Mouse (Mus musculus): ENCODE measurements around the gene Gnb1l.

The Gnb1l gene

GRCm38 (mm10) chr16:18543151-18543829, 44.8 kb downstream of the Gnb1l start:
- no peak for DNase-seq (ENCODE audit: low read depth, low spot score)

- no peak for DNase-seq (ENCODE audit: low read depth, low spot score)
Measured at GRCm38 (mm10) chr16:18547891-18548290, 49.4 kb downstream of the Gnb1l start.

- peak; percentile 85 for DNase-seq (ENCODE audit: low read depth, low spot score)
Measured at GRCm38 (mm10) chr16:18551604-18552003, 53.1 kb downstream of the Gnb1l start.

DNA sequence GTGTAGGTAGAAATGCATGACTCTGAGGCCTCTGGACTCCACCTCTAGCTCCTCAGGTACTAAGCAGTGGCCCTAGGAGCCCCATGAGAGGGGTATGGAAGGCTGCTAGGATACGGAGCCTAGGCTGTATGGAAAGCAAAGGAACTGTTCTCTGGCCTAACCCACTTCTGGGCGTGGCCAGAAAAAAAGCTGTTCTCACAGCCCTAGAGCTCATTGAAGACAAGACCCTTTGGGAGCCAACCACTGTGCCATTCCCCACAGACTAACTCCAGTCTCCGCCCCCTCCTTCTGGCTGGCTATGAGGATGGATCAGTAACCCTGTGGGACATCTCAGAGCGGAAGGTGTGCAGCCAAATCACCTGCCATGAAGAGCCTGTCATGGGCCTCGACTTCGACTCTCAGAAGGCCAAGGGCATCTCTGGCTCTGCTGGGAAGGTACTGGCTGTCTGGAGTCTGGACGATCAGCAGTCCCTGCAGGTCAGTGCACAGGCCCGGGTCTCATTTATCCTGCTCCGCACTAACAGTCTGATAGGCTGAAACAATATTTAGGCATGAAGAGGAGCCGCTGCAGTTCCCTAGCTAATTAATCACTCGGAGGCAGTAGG, 53.7 kb downstream of the Gnb1l start:
- peak; percentile 38 for DNase-seq (ENCODE audit: low read depth, low spot score)

- DNase-seq (ENCODE audit: low read depth, low spot score), result no peak
Measured at GRCm38 (mm10) chr16:18554721-18555120, 56.2 kb downstream of the Gnb1l start.

DNA sequence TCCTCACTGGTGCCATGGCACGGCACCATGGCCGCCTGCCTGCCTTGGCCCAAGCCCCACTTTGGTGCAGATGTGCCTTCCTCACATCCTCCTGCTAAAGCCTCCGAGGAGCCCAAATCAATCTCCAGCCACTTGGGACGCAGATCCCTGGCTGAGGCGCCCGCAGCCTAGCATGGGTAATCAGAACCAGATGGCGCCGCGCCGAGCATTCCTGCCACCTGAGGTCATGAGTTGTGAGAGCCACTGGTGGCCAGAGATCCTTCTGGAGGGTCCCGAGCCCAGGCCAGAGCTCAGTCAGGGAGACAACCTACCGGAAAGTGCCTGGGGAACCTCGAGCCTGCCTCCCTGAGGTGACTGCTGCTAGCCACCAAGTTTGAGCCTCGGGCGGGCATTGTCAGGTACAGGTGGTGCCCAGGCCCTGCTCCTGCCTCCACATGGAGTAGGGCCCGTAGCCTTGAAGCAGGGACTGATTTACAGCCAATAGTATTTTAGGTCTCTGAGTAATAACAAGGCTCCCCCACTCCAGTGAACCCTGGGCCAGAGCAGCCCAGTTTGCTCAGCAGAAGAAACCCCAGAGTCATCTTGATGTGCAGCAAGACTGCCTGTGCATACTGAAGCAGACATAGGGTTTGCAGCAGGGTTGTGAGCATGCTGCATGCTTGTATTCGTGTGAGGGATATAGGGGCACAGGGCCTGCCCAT, 56.9 kb downstream of the Gnb1l start:
- DNase-seq (ENCODE audit: low read depth, low spot score), result peak; percentile 88

- DNase-seq (ENCODE audit: low read depth, low spot score), result no peak
Measured at GRCm38 (mm10) chr16:18556461-18556860, 57.9 kb downstream of the Gnb1l start.

DNA sequence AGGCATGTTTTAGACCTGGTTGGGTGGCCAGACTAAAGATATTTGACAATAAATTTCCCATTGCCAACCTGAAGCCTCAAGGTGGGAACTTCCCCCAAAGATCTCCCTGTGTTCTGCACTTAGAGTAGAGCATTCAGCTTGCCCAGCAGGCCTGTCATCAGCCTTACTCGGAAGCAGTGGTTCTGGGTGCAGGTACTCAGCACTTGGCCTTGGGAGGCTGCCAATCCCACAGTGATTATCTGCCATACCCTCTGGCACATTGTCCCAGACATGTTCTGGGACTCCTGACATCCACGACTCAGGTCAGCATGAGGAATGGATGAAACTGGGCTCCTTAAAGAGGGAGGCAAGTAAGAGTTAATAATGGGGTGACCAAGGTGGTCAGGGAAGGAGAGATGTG, 66.0 kb downstream of the Gnb1l start:
- DNase-seq (ENCODE audit: low read depth, low spot score), result no peak

DNA sequence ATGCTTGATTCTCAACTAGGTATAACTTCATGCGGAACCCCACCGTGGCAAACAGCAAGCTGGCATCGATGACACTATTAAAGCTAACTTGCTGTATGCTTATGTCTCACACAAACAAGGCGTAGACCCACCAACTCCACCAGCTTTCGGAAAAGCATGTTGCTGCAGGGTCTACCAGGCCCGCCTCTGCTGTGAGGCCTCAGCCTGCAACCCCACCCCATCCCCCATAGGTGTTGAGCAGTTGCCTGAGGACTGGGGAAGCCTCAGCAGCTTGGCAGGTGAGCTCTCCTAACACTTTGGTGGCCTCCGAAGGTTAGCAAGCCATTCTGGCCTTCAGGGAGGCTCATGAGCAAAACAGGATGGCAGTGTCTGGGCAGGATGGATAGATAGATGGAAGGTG, 70.1 kb downstream of the Gnb1l start:
- no peak for DNase-seq (ENCODE audit: low read depth, low spot score)

DNA sequence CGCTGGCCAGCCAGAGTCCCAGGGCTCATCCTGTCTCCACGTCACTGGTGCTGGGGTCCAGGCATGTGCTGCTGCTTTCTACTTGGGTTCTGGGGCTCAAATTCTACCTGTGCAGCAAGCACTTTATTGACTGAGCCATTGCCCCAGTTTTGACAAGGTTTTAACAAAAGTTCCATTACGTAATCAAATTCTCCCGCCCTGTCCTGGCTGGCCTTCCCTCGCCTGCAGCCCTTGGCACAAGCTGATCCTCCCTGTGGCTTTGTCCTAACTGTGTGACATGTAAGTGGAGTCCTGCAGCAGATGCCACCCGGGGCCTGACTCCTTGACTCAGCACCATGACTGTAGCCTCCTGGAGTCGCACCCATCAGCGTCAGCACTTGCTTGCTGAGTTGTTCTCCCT, 75.7 kb downstream of the Gnb1l start:
- no peak for DNase-seq (ENCODE audit: low read depth, low spot score)

DNA sequence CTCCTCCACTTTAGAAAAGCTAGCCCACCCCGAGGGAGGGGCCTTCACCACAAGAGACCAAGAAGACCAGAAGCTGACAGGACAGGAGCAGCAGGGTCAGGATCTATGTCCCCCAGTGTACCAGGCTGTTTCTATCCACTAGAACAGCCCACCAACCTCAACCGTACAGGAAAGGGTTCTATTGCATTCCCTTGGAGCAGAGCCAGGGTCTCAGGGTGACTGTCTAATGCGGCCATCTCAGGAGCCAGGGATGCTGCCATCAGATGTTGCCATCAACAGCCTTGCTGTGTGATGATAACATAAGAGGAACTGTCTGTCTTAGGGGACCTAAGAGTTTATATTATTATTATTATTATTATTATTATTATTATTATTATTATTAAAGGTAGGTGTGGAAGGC, 78.6 kb downstream of the Gnb1l start:
- no peak for DNase-seq (ENCODE audit: low read depth, low spot score)

DNA sequence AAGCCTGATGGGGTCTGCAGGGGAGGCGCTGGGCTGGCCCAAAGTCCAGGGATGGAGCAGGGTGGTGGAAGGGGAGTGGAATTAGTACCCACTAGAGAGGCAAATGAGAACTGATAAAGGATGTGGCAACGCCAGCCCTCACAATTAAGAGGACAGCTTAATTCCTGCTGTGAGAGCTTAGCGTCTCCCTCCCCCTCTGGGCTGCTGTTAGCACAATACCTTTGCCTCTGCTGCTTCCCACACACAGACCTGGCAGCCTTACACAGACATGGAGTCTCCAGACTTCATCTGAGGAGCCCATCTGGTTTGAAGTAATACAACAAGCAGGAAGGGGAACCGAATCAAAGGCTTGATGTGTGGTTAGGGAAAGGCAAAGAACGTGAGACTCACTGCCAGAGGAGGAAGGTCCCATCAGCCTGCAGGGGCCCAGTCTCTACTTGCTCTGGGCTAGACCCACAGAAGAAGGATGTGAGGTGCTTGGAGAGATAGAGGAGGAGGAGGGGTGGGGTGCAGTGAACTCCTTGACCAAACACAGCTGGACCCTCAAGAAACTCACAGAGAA, 79.2 kb downstream of the Gnb1l start:
- DNase-seq (ENCODE audit: low read depth, low spot score), result no peak

DNA sequence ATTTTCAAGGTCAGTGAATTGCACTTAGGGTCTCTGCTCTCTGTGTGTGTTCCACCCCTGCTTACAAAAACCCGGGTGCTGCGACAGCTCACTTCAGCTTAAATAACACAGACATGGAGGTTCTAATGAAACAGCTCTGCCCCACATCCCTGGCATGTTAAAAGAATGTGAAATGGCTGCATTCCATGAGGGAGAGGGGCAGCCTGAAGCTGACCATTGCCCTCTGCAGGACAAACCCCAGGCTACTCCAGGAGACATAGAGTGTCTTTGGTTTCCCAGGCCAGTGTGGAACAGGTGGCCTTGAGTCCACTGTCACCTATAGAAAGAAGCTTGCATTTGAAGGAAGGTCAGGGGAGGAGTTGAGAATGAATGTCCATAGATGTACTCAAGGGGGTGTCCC, 81.9 kb downstream of the Gnb1l start:
- no peak for DNase-seq (ENCODE audit: low read depth, low spot score)

DNA sequence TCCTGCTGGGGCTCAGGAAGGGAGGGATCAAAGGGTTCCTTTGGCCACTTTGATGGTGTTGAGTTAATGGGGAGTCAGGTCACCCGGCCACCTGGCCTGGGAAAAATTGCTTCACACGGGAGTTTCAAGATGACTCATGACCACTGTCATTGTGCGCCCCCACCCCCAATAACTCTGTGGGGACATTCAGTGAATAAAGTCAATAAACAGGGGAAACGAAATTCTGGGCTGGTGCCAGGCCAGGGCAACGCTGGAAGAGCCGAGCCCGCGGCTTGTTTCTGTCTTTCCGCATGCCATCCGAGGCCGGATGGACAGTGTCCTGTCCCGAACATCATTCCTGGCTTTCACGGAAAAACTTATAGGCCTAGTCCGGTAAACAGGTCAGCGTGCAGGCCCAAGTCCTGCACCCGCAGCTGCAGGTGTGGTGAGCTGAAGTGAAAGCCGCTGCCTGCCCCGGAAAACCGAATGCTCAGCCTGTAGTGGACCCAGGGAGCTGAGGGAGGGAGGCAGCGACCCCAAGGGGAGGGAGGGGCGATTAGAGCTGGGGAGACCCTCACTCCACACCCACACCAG, 82.6 kb downstream of the Gnb1l start:
- no peak for DNase-seq (ENCODE audit: low read depth, low spot score)

DNA sequence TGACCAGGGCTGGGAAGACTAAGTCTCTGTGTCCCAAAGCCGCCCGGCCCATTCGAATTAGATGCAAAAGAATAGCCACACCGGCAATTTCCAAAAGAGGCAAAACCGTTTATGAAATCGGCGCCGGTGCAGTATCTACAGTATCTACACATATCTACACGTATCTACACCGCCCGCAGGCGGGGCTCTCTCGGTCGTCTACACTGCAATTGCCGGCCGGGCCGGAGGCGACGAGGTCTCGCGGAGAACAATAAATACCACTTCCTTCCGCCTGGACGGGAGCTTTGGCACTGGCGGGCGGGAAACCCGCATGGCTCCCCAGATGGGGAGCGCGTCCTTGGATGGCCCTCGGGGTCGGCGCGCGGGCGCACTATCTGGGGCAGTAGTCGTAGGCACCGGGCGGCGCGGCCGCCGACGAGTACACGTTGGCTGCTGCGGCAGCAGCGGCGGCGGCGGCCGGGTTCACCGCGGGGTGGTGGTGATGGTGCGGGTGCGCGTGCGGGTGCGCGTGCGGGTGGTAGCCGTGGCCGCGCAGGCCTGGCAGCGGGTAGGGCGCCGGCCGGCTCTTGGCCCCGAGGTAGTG, 83.2 kb downstream of the Gnb1l start:
- DNase-seq (ENCODE audit: low read depth, low spot score), result no peak

- no peak for DNase-seq (ENCODE audit: low read depth, low spot score)
Measured at GRCm38 (mm10) chr16:18582426-18583148, 84.1 kb downstream of the Gnb1l start.

GRCm38 (mm10) chr16:18583169-18583568, 84.7 kb downstream of the Gnb1l start:
- DNase-seq (ENCODE audit: low read depth, low spot score), result no peak

DNA sequence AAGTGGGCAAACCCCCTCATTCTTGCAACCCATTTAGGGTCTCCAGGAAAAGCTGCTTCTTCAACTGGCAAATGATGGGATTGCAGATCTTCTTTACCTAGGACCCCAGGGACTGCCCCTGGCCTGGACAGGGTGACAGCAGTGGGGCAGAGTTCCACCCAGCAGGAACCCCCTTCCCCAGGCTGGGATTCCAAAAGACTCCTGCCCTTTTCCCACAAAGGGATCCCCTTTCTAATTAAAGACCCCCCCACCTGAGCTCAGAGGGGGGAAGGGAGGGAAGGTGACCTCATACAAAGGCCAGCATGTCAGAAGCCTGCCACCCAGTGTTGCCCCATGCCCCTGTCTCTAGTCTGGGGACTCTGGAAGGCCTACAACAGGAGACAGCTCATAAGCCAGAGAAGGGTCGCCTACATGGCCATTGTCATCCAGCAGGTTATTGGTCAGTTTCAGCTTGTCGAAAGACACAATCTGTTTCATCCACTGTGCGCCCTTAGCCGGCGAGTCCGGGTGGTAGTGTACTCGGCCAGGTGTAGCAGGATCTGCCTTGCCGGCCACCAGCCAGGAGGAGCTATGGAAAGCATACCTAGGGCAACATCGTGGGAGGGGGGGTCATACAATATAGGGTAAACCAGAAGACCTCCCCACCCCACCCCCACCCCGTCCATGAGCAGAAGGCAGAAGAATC, 85.3 kb downstream of the Gnb1l start:
- DNase-seq (ENCODE audit: low read depth, low spot score), result no peak

DNA sequence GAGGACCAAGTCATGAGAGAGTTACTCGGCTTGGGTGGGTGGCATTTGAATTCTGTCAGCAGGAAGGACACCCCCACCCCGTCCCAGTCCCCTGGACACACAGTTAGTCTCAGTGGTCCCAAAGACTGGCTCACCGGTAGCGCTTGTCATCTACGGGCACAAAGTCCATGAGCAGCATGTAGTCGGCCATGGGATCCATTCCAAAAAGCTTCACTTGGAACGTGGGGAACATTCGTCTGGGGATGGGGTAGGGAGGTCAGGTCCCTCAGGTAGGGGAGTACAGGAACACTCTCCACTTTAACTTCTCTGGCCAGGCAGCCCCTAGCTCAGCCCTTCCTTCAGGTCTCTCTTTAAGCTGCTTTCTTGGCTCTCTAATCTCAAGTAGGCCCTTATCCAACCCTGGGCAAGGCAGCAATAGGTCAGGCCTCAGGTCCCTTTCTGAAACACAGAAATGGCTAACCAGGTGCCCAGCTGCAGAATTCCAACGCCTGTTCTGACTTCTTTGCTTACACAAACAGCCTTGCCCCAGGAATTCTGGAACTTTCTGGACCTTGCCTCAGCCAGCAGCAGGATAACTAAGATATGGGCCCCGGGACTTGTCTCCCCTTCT, 86.5 kb downstream of the Gnb1l start:
- no peak for DNase-seq (ENCODE audit: low read depth, low spot score)

DNA sequence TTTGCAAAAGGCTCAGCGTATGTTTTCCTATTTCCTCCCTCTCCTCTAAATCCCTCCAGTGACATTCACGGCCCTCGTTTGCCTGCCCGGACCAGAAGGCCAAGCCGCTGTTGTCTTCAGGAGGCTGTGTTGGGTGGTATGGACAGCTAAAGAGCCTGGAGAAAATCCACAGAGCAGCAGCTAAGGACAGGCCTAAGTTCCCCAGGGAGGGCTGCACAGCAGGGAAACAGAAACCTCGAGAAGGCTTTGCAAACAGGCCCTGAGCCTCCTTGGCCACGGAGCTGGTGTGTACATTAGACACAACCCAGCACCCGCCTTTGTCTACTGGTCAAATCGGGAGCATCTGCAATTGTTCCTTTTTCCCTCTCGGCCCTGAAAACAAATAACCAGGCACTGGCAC, 87.2 kb downstream of the Gnb1l start:
- DNase-seq (ENCODE audit: low read depth, low spot score), result no peak
